Mouse (Mus musculus): ENCODE results near the gene Hba-a2. TPM values are rescaled to one million over a fixed set of nuclear protein-coding genes. Genes with fewer than 3 reads are reported as not detected.

The Hba-a2 gene
- polyA plus RNA-seq, 1 experiment from 2014 or later, result 36,578 TPM

DNA sequence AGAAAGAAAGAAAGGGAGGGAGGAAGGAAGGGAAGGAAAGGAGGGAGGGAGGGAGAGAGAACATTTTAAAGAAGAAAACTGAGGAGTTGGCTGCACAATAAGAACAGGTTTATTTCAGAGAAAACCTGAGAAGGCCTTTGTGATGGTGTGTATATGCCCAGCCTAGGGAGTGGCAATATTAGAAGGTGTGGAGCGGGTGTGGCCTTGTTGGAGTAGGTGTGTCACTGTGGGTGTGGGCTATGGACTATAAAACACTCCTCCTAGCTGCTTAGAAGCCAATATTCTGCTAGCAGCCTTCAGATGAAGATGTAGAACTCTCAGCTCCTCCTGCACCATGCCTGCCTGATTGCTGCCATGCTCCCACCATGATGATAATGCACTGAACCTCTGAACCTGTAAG, 47.1 kb downstream of the Hba-a2 start:
- peaks cover 10% of the 10 kb centered on the region for H3K4me1 ChIP-seq (ENCODE audit: control insufficient read depth, insufficient read depth, low read length)
- H3K4me3 ChIP-seq (ENCODE audit: low read length), result no peak overlapping the region
- H3K27me3 ChIP-seq (ENCODE audit: control insufficient read depth, insufficient read depth, low read length), result no peaks in the 10 kb centered on the region
- H3K4me2 ChIP-seq (ENCODE audit: low read depth, low read length), result no peak overlapping the region
- no peak overlapping the region for H3K9ac ChIP-seq (ENCODE audit: low read length)
- no peaks in the 10 kb centered on the region for H3K9me3 ChIP-seq (replicated peaks; ENCODE audit: control insufficient read depth, low read length)
- no peaks in the 10 kb centered on the region for H3K36me3 ChIP-seq (ENCODE audit: control insufficient read depth, insufficient read depth)
- H3K27ac ChIP-seq (ENCODE audit: low read length), result no peak overlapping the region
- WGBS, result 88% methylated on average over 1 of the region's 1 CpGs
- no peak for ATAC-seq (replicated peaks; ENCODE audit: extremely low read depth, insufficient read depth, low FRiP score)

DNA sequence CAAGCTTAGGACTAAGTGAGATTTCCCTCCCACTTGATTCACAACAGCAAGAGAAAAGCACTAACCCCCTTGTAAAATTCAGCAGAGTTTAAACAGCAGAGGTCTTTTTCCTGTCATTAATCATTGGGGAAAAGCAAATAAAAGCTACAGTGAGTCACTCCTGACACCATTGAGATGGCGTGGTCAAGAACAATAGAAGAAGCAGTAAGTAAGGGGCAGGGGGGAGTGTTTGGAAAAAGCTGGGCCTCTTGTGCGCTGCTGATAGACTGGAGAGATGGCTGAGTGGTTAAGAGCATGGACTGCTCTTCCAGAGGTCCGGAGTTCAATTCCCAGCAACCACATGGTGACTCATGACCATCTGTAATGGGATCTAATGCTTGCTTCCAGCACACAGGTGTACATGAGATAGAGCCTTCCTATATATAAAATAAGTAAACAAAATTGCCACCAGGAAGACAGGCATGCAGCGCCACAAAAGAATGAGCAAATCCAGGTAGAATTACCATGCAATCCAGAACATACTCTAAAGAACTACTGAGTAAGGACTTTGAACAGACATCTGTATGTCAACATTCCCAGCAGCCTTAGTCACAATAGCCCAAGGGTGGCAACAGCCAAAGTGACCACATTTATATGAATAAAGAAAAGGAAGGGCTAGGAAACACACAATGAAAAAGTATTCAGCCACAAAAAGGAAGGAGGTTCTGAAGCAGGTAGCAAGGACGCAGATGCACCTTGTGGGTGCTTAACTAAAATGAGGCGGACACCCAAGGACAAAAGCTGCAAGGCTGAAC, 49.4 kb downstream of the Hba-a2 start:
- ATAC-seq (replicated peaks; ENCODE audit: extremely low read depth, insufficient read depth, low FRiP score), result no peak
- H3K4me3 ChIP-seq (ENCODE audit: low read length), result no peak overlapping the region
- no peak overlapping the region for H3K4me2 ChIP-seq (ENCODE audit: low read depth, low read length)
- H3K27me3 ChIP-seq (ENCODE audit: control insufficient read depth, insufficient read depth, low read length), result no peaks in the 10 kb centered on the region
- 71% methylated on average over 6 of the region's 6 CpGs for WGBS
- H3K36me3 ChIP-seq (ENCODE audit: control insufficient read depth, insufficient read depth), result no peaks in the 10 kb centered on the region
- H3K9me3 ChIP-seq (replicated peaks; ENCODE audit: control insufficient read depth, low read length), result no peaks in the 10 kb centered on the region
- peaks cover 11% of the 10 kb centered on the region for H3K4me1 ChIP-seq (ENCODE audit: control insufficient read depth, insufficient read depth, low read length)
- H3K27ac ChIP-seq (ENCODE audit: low read length), result no peak overlapping the region
- no peak overlapping the region for H3K9ac ChIP-seq (ENCODE audit: low read length)

Other genes with a start within 250 kb of the Hba-a2 start
- gene Il9r, start 96.2 kb upstream of the Hba-a2 start, polyA plus RNA-seq (2015; fragmentation: Nextera tagmentation; extraction: Ambion mirVana), result 0.74 and 1.4 TPM in 2 replicates
- gene Snrnp25, start 91.1 kb upstream of the Hba-a2 start, polyA plus RNA-seq (2015; fragmentation: Nextera tagmentation; extraction: Ambion mirVana), result 42.6 and 50.9 TPM in 2 replicates
- 35.6 and 44.2 TPM in 2 replicates for gene Rhbdf1, start 74.2 kb upstream of the Hba-a2 start, polyA plus RNA-seq (2015; fragmentation: Nextera tagmentation; extraction: Ambion mirVana)
- gene Mpg, start 70.0 kb upstream of the Hba-a2 start, polyA plus RNA-seq (2015; fragmentation: Nextera tagmentation; extraction: Ambion mirVana), result 19.1 and 20.4 TPM in 2 replicates
- 30.4 and 33.0 TPM in 2 replicates for gene Nprl3, start 28.8 kb upstream of the Hba-a2 start, polyA plus RNA-seq (2015; fragmentation: Nextera tagmentation; extraction: Ambion mirVana)
- gene Hba-x, start 20.1 kb upstream of the Hba-a2 start, polyA plus RNA-seq (2015; fragmentation: Nextera tagmentation; extraction: Ambion mirVana), result 61.3 and 82.7 TPM in 2 replicates
- gene Hba-a1, start 13.0 kb upstream of the Hba-a2 start, polyA plus RNA-seq (2015; fragmentation: Nextera tagmentation; extraction: Ambion mirVana), result 15,213 and 16,163 TPM in 2 replicates
- gene Hbq1b, start 9.5 kb upstream of the Hba-a2 start, polyA plus RNA-seq (2015; fragmentation: Nextera tagmentation; extraction: Ambion mirVana), result 1.5 and 1.7 TPM in 2 replicates
- 1.6 and 2.8 TPM in 2 replicates for gene Hbq1a, start 3.6 kb downstream of the Hba-a2 start, polyA plus RNA-seq (2015; fragmentation: Nextera tagmentation; extraction: Ambion mirVana)
- gene Sh3pxd2b, start 51.3 kb downstream of the Hba-a2 start, polyA plus RNA-seq (2015; fragmentation: Nextera tagmentation; extraction: Ambion mirVana), result 10.0 and 10.9 TPM in 2 replicates
- 25.5 and 27.1 TPM in 2 replicates for gene Ubtd2, start 158.9 kb downstream of the Hba-a2 start, polyA plus RNA-seq (2015; fragmentation: Nextera tagmentation; extraction: Ambion mirVana)
- gene Efcab9, start 235.6 kb downstream of the Hba-a2 start, polyA plus RNA-seq (2015; fragmentation: Nextera tagmentation; extraction: Ambion mirVana), result 0.40 and 0.56 TPM in 2 replicates
- 4.1 and 5.5 TPM in 2 replicates for gene Stk10, start 236.8 kb downstream of the Hba-a2 start, polyA plus RNA-seq (2015; fragmentation: Nextera tagmentation; extraction: Ambion mirVana)

All from heart, embryonic 16.5 days (tissue).